Mouse (Mus musculus) neutrophil, adult 5-6 weeks (primary cell): ENCODE results near the gene Iqub. TPM values are rescaled to one million over a fixed set of nuclear protein-coding genes. Genes with fewer than 3 reads are reported as not detected.

Experiments used
- ATAC-seq: fragments of 151-379, 151-347 bp; 2 replicates; pipeline ENCODE4 v1.8.0; 2017; ENCODE audit warnings: mild to moderate bottlenecking, moderate TSS enrichment; ENCODE audit not compliant: insufficient number of reproducible peaks, poor library complexity, low FRiP score, severe bottlenecking; ENCODE audit errors: extremely low read depth
- total RNA-seq: library from RNA; stranded (forward); fragments of 200-1000 nt; gene quantifications from 2 replicates; pipeline ENCODE4 v1.2.3, GENCODE M21; 2017

The Iqub gene
- total RNA-seq, result not detected in 2 replicates

GRCm38 (mm10) chr6:24514552-24515284, at the start of gene Iqub:
Gene Iqub (minus strand): TSS chr6:24515067.
- ATAC-seq, result 0 out of 2 replicates have a peak, but pooled peaks have one; percentile 41

GRCm38 (mm10) chr6:24564081-24564480, 49.2 kb upstream of the Iqub start:
- ATAC-seq, result no peak

DNA sequence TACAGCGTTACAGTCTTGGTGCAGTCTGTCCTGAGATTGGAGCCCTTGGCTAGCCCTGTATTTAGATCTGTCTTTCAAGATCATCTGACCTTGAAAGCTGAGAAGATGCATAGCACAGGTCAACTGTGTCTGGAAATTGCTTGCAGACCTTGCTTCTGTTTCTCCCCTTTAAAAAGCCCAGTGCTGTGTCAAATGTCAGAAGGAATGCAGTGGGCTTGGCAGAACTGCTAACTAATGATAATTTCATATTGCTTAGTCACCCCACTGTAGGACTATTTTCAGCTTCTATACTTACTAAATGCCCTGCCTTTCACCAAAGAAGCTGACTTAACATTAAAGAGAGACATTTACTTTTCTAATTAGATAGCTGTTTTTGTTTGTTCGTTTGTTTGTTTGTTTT, 40.6 kb upstream of the Iqub start:
- no peak for ATAC-seq

GRCm38 (mm10) chr6:24554427-24555086, 39.7 kb upstream of the Iqub start:
- ATAC-seq, result no peak

DNA sequence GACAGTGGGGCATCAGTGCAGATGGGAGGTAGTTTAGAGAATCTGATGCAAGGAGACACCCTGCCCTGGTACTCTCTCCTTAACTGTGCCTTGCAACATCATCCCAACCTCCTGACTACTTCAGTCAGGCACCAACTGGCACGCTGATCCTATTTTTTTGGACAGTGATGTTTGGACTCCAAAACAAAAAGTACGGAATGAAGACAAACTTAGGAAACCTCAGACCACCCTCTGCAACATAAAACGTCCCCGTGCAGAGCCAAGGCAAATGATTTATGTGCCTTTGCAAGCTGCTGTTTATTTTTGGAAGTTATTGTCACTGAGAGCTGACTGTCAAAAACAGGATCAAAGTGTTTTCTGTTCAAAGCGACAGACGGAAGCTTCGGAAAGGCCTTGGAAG, 37.2 kb upstream of the Iqub start:
- ATAC-seq, result no peak

GRCm38 (mm10) chr6:24549801-24550200, 34.9 kb upstream of the Iqub start:
- no peak for ATAC-seq

DNA sequence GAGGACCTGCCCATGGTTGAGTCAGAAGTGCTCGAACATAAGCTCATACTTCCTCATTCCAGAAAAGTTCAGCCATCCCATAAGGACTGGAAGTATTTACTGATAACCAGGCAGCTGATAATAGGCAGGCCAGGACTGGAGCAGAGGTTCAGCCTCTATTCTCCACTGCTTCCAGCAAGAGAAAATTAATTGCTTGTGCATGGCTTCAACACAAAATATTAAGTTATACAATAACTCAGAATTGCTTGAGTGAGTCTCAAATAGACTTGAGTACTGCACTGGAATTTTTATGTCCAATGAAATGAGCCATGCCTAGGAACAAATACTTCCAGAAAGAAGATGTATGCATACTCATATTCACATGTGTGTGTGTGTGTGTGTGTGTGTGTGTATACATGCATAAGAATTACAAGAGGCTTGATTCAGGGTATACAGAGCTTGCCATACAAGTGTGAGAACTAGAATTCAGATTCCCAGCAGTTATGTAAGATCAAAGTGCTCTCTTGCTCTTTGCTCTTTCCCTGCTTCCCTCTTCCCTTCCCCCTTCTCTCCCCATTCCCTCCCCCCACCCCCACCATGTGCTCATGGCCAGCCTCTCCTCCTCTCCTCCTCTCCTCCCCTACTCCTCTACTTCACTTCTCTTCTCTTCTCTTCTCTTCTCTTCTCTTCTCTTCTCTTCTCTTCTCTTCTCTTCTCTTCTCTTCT, 32.0 kb upstream of the Iqub start:
- ATAC-seq, result no peak

- ATAC-seq, result no peak
These were observed 28.3 kb upstream of the Iqub start for GRCm38 (mm10) chr6:24543119-24543591.

DNA sequence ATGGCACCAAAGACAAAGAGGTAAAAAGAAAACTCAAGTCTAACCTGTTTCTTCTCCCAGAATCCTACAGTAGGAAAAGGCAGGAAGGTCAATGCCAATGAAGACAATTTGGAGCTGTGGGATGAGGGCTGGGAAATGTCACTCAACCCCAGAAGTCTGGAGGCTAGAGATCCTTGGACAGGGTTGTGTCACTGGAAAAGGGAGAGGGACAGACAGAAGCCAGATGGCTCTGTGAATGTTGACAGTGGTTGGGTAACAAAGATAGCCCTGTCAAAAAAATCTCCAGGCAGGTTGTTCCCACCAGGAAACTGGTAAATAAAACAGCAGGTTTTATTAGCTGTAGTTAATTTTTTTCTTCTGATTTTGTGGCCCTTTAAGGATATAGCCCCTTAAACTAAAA, 27.5 kb upstream of the Iqub start:
- ATAC-seq, result no peak

DNA sequence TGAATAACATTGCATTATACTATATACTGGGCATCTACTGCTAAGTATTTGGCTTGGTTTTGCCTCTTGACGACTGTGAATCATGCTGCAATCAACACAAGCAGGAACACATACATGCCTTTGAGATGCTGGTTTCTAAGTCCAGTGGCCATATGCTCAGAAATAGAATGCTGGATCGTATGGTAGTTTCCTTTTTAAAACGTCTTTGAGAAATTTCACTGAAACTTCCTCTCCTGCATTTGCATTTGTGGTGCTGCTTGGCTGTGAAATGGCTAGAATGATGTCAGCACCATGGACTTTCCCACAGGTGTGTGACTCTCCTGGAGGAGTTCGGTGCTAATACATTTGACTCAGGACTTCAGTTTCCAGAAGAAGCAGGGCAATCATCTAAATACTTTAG, 25.2 kb upstream of the Iqub start:
- ATAC-seq, result no peak

- ATAC-seq, result no peak
These were observed 23.6 kb upstream of the Iqub start for GRCm38 (mm10) chr6:24538435-24538834.

GRCm38 (mm10) chr6:24532804-24533203, 17.9 kb upstream of the Iqub start:
- no peak for ATAC-seq

- no peak for ATAC-seq
These were observed 16.0 kb upstream of the Iqub start for GRCm38 (mm10) chr6:24530711-24531420.

DNA sequence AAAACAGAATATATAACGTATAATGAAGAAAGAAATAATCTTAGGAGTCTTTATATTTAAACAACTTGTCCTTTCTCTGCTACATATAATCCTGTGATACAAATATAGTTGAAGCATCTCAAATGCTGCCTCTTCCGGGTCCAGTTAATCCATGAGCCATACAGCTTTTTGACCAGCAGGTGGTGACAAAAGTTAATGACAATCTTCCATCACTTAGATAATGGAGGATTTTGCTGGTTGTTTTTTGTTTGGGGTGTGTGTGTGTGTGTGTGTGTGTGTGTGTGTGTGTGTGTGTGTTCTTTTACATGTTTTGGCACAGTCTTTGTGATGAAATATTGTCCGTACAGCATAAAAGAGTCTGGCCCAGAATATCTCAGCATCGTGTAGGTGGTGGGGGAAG, 15.3 kb upstream of the Iqub start:
- peak; percentile 65; the same call in 1 of the 2 replicates for ATAC-seq

DNA sequence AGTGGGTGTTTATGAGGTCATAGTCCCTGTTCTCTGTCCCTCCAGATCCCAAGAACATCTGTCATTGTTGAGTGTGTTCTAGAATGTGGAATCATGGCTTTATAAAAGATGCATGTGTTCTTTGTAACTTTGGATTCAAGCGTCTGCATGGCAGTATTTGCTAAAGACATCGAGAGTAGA, 13.1 kb upstream of the Iqub start, which contains the start of gene Asb15:
Gene Asb15 (plus strand): TSS at position 81 of the 180 bp plus-strand sequence.
- ATAC-seq, result no peak

GRCm38 (mm10) chr6:24527155-24528063, 12.5 kb upstream of the Iqub start, which contains the start of gene Ndufa5:
Gene Ndufa5 (minus strand): TSS chr6:24528013.
- ATAC-seq, result peak; percentile 95

- ATAC-seq, result no peak
These were observed 10.8 kb upstream of the Iqub start for GRCm38 (mm10) chr6:24525705-24526104.

GRCm38 (mm10) chr6:24516197-24516596, 1.3 kb upstream of the Iqub start:
- peak; percentile 44; the same call in 1 of the 2 replicates for ATAC-seq
